Mouse (Mus musculus): ENCODE data around the gene Cnpy3. TPM values are rescaled to one million over a fixed set of nuclear protein-coding genes. Genes with fewer than 3 reads are reported as not detected.

Gene Cnpy3
- polyA plus RNA-seq, 1 experiment from 2014 or later, result 54.9 TPM

DNA sequence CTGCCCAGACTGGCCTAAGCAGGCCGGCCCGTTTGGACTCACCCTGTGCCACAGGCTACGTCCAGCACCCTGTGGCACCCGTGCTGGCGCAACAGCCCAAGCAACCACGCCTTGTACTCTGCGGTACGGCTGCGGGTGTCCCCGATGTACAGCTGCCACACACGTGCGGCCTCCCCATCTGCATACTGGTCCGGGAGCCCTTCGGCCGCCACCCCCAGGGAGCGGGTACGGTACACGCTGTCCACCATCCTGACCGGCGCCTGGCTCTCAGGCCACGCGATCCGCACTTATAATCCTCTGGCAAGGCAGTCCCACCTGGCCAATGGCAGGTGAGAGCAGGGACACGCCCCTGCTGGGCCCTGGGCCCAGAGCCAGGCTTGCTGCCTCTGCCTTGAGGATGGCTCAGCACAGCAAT lies 23.1 kb downstream of the Cnpy3 start, which contains the start of gene Gnmt:
TSS of gene Gnmt (minus strand) at position 265 of the 415 bp plus-strand sequence.
- WGBS, result 18% methylated on average over 24 of the region's 24 CpGs
- H3K4me3 ChIP-seq (ENCODE audit: low read depth, low read length), result no peak within 1 kb of the TSS
- H3K9me3 ChIP-seq (ENCODE audit: control insufficient read depth, low read length), result no peaks in the 10 kb centered on the region
- peak within 1 kb of the TSS; percentile 32; the same call in 1 of the 2 replicates for H3K9ac ChIP-seq (ENCODE audit: low read length)
- no peaks in the 10 kb centered on the region; the same call in 1 of the 2 replicates for H3K36me3 ChIP-seq (ENCODE audit: control insufficient read depth, insufficient read depth, low read length)
- H3K4me1 ChIP-seq (ENCODE audit: control insufficient read depth, insufficient read depth, low read length), result no peaks in the 10 kb centered on the region
- ATAC-seq (ENCODE audit: insufficient read depth, low FRiP score, low TSS enrichment), result no peak
- peaks cover 6% of the 10 kb centered on the region; the same call in 1 of the 2 replicates for H3K27me3 ChIP-seq (ENCODE audit: control insufficient read depth, insufficient read depth, low read length)
- no peak for DNase-seq (ENCODE audit: low spot score)
- no peak within 1 kb of the TSS; the same call in 1 of the 2 replicates for H3K4me2 ChIP-seq (ENCODE audit: low read depth)
- H3K27ac ChIP-seq (ENCODE audit: low read depth, low read length), result no peak within 1 kb of the TSS

DNA sequence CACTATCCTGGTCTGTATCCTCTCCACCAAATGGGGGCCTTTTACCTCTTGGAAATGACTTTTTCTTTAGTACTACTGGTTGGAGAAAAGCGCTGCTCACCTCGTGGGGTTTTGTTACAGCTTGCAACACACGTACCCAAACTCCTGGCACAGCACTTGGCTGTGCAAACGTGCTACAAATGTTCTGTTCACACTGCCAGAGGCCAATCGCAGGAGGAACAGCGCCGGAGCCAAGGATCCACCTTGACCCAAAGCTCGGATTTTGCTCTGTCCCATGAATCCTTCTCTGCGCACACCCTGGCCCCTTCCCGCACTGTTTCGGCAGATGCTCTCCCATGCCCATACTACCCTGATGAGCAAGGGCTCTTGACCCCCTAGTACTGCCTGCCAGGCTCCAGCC lies 23.5 kb downstream of the Cnpy3 start:
- peaks cover 6% of the 10 kb centered on the region; the same call in 1 of the 2 replicates for H3K27me3 ChIP-seq (ENCODE audit: control insufficient read depth, insufficient read depth, low read length)
- DNase-seq (ENCODE audit: low spot score) (no peak), ATAC-seq (ENCODE audit: insufficient read depth, low FRiP score, low TSS enrichment) (no peak)
- WGBS, result 41% methylated on average over 11 of the region's 11 CpGs
- H3K36me3 ChIP-seq (ENCODE audit: control insufficient read depth, insufficient read depth, low read length), result no peaks in the 10 kb centered on the region; the same call in 1 of the 2 replicates
- H3K4me1 ChIP-seq (ENCODE audit: control insufficient read depth, insufficient read depth, low read length), result no peaks in the 10 kb centered on the region
- H3K9ac ChIP-seq (ENCODE audit: low read length), result peak overlapping the region; percentile 32; the same call in 1 of the 2 replicates
- H3K4me3 ChIP-seq (ENCODE audit: low read depth, low read length), result no peak overlapping the region
- no peak overlapping the region for H3K27ac ChIP-seq (ENCODE audit: low read depth, low read length)
- H3K4me2 ChIP-seq (ENCODE audit: low read depth), result no peak overlapping the region
- H3K9me3 ChIP-seq (ENCODE audit: control insufficient read depth, low read length), result no peaks in the 10 kb centered on the region

DNA sequence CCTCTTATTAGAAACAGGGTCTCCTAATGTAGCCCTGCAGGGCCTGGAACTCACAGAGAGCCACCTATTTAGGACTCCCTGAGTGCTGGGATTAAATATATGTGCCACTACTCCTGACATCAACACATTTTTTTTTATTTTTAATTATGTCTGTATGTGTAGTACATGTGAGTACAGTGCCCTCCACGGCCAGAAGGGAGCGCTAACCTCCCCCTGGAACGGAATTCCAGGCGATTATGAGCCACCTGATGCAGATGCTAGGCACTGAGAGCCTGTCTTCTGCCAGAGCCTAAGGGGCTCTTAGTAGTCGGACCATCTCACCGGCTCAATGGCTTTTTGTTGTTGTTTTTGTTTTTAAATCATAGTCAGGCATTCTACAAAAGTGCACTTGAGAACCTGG lies 24.0 kb downstream of the Cnpy3 start:
- Histone ChIP-seq H3K4me3 (ENCODE audit: low read depth, low read length) (no peak overlapping the region), H3K9me3 (ENCODE audit: control insufficient read depth, low read length) (no peaks in the 10 kb centered on the region), H3K27ac (ENCODE audit: low read depth, low read length) (no peak overlapping the region), H3K36me3 (ENCODE audit: control insufficient read depth, insufficient read depth, low read length) (peaks cover 2% of the 10 kb centered on the region; the same call in 1 of the 2 replicates), H3K27me3 (ENCODE audit: control insufficient read depth, insufficient read depth, low read length) (peaks cover 6% of the 10 kb centered on the region; the same call in 1 of the 2 replicates), H3K4me1 (ENCODE audit: control insufficient read depth, insufficient read depth, low read length) (no peaks in the 10 kb centered on the region), H3K4me2 (ENCODE audit: low read depth) (no peak overlapping the region), H3K9ac (ENCODE audit: low read length) (no peak overlapping the region)
- WGBS, result 43% methylated on average over 6 of the region's 6 CpGs
- DNase-seq (ENCODE audit: low spot score) (peak; percentile 29), ATAC-seq (ENCODE audit: insufficient read depth, low FRiP score, low TSS enrichment) (no peak)

DNA sequence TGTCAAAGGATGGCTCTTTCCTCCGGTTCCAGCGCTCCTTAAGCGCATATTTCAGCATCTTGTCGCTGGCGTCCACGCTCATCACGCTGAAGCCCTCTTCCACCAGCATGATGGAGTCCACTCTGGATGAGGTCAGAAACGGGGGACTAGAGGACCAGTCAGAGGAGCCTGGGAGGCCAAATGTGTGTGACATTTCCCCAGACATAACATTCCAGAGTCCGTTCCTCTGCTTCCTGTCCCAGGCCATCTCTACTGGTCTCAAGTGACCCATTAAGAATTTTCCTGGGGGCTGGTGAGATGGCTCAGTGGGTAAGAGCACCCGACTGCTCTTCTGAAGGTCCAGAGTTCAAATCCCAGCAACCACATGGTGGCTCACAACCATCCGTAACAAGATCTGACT lies 24.7 kb downstream of the Cnpy3 start:
- Histone ChIP-seq H3K4me3 (ENCODE audit: low read depth, low read length) (no peak overlapping the region), H3K9me3 (ENCODE audit: control insufficient read depth, low read length) (no peaks in the 10 kb centered on the region), H3K9ac (ENCODE audit: low read length) (no peak overlapping the region), H3K36me3 (ENCODE audit: control insufficient read depth, insufficient read depth, low read length) (peaks cover 2% of the 10 kb centered on the region; the same call in 1 of the 2 replicates), H3K4me2 (ENCODE audit: low read depth) (no peak overlapping the region), H3K4me1 (ENCODE audit: control insufficient read depth, insufficient read depth, low read length) (no peaks in the 10 kb centered on the region), H3K27me3 (ENCODE audit: control insufficient read depth, insufficient read depth, low read length) (peaks cover 6% of the 10 kb centered on the region; the same call in 1 of the 2 replicates), H3K27ac (ENCODE audit: low read depth, low read length) (no peak overlapping the region)
- DNase-seq (ENCODE audit: low spot score) (no peak), ATAC-seq (ENCODE audit: insufficient read depth, low FRiP score, low TSS enrichment) (no peak)
- 87% methylated on average over 11 of the region's 11 CpGs for WGBS

DNA sequence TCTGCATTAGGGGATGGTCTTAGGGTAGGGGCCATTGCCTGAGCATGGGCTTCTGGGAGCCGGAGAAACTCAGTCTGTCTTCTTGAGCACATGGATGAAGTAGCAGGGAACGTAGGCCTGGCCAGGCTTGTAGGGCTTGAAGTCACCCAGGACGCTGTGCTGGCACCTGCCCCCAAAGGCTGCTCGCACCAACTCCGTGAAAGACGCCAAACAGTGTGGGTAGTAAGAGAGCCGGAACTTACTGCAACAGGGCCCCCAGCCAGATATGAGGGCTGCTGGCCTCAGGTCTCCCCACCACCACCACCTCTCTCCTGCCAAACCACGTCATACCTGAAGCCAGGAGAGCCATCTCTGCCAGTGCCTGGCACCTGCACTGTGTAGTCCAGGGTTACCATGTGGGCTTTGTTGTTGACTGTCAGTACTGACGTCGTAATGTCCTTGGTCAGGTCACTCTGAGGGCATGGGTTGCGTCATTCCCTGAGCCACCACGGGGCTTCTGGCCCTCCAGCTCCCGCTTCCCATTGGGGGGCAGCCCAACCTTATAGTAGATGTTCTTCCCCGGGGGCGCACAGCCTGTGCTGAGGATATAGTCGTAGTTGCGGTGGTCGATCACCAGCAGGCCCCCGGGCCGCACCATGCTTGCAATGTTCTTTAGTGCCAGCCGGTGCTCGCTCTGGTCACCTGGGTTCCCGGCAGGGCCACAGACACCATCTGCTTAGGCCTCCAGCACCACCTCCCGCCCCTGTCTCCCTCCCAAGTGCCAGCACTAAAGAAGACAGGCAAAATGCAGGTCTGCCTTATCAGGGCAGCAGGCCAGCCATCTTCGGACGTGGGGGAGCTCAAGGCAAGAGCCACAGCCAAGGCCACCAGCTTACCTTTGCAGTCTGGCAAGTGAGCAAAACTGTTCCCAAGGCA lies 26.0 kb downstream of the Cnpy3 start:
- Histone ChIP-seq H3K4me1 (ENCODE audit: control insufficient read depth, insufficient read depth, low read length) (no peaks in the 10 kb centered on the region), H3K27ac (ENCODE audit: low read depth, low read length) (no peak overlapping the region), H3K4me3 (ENCODE audit: low read depth, low read length) (no peak overlapping the region), H3K9ac (ENCODE audit: low read length) (no peak overlapping the region), H3K27me3 (ENCODE audit: control insufficient read depth, insufficient read depth, low read length) (peaks cover 6% of the 10 kb centered on the region; the same call in 1 of the 2 replicates), H3K9me3 (ENCODE audit: control insufficient read depth, low read length) (no peaks in the 10 kb centered on the region), H3K36me3 (ENCODE audit: control insufficient read depth, insufficient read depth, low read length) (peaks cover 4% of the 10 kb centered on the region; the same call in 1 of the 2 replicates), H3K4me2 (ENCODE audit: low read depth) (no peak overlapping the region)
- 91% methylated on average over 26 of the region's 26 CpGs for WGBS
- DNase-seq (ENCODE audit: low spot score) (no peak), ATAC-seq (ENCODE audit: insufficient read depth, low FRiP score, low TSS enrichment) (no peak)

DNA sequence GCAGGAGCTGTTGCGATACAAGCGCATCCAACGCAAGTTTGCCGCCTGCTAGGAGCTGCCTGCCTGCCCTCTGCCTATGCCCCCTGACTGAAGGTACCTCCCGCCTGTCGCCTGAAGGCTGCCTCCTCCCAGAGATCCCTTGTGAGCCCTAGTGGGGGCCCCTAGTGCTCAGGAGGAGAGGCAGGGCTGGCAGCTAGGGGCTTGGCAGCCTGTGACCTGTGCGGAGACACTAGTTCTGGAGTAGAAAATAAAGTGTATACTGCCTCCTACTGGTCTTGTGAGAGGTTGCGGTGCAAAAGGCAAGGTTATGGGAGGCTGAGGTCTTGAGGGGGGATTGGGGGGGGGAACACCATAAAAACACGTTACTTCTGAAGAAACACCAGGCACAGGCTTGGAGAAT lies 26.7 kb downstream of the Cnpy3 start:
- H3K9me3 ChIP-seq (ENCODE audit: control insufficient read depth, low read length), result no peaks in the 10 kb centered on the region
- H3K4me1 ChIP-seq (ENCODE audit: control insufficient read depth, insufficient read depth, low read length), result no peaks in the 10 kb centered on the region
- no peak overlapping the region for H3K4me3 ChIP-seq (ENCODE audit: low read depth, low read length)
- no peak overlapping the region for H3K27ac ChIP-seq (ENCODE audit: low read depth, low read length)
- H3K4me2 ChIP-seq (ENCODE audit: low read depth), result no peak overlapping the region
- H3K9ac ChIP-seq (ENCODE audit: low read length), result no peak overlapping the region
- no peak for ATAC-seq (ENCODE audit: insufficient read depth, low FRiP score, low TSS enrichment)
- peaks cover 4% of the 10 kb centered on the region; the same call in 1 of the 2 replicates for H3K36me3 ChIP-seq (ENCODE audit: control insufficient read depth, insufficient read depth, low read length)
- peaks cover 6% of the 10 kb centered on the region; the same call in 1 of the 2 replicates for H3K27me3 ChIP-seq (ENCODE audit: control insufficient read depth, insufficient read depth, low read length)
- peak; percentile 55 for DNase-seq (ENCODE audit: low spot score)
- 49% methylated on average over 9 of the region's 9 CpGs for WGBS

GRCm38 (mm10) chr17:46724477-46725084 lies 27.4 kb downstream of the Cnpy3 start:
- H3K9ac ChIP-seq (ENCODE audit: low read length), result no peak overlapping the region
- WGBS, result 82% methylated on average over 18 of the region's 20 CpGs
- H3K9me3 ChIP-seq (ENCODE audit: control insufficient read depth, low read length), result no peaks in the 10 kb centered on the region
- H3K36me3 ChIP-seq (ENCODE audit: control insufficient read depth, insufficient read depth, low read length), result peaks cover 4% of the 10 kb centered on the region; the same call in 1 of the 2 replicates
- DNase-seq (ENCODE audit: low spot score), result no peak
- H3K27ac ChIP-seq (ENCODE audit: low read depth, low read length), result no peak overlapping the region
- H3K27me3 ChIP-seq (ENCODE audit: control insufficient read depth, insufficient read depth, low read length), result peaks cover 6% of the 10 kb centered on the region; the same call in 1 of the 2 replicates
- no peaks in the 10 kb centered on the region for H3K4me1 ChIP-seq (ENCODE audit: control insufficient read depth, insufficient read depth, low read length)
- no peak overlapping the region for H3K4me2 ChIP-seq (ENCODE audit: low read depth)
- no peak overlapping the region for H3K4me3 ChIP-seq (ENCODE audit: low read depth, low read length)
- ATAC-seq (ENCODE audit: insufficient read depth, low FRiP score, low TSS enrichment), result no peak

DNA sequence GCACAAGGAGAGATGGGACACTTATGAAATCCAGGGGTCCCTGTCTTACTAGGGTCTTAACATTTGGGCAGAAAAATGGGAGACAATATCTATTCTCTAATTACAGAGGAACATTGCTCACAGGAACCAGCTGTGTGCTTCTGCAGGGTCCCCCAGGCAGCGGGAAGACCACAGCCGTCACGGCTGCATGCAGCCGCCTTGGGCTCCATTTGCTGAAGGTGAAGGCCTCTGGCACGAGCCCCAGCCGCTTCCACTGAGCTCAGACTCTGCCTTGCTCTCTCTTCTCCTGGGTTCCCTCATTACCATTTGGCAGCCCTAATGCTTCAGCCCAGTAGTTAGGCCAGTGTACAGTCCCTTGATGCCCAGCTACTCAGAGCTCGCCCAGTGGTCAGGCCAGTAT lies 30.9 kb downstream of the Cnpy3 start:
- Histone ChIP-seq H3K27ac (ENCODE audit: low read depth, low read length) (no peak overlapping the region), H3K9ac (ENCODE audit: low read length) (no peak overlapping the region), H3K4me1 (ENCODE audit: control insufficient read depth, insufficient read depth, low read length) (no peaks in the 10 kb centered on the region), H3K4me3 (ENCODE audit: low read depth, low read length) (no peak overlapping the region), H3K9me3 (ENCODE audit: control insufficient read depth, low read length) (no peaks in the 10 kb centered on the region), H3K27me3 (ENCODE audit: control insufficient read depth, insufficient read depth, low read length) (no peaks in the 10 kb centered on the region), H3K4me2 (ENCODE audit: low read depth) (no peak overlapping the region), H3K36me3 (ENCODE audit: control insufficient read depth, insufficient read depth, low read length) (peaks cover 4% of the 10 kb centered on the region; the same call in 1 of the 2 replicates)
- no peak for ATAC-seq (ENCODE audit: insufficient read depth, low FRiP score, low TSS enrichment)
- WGBS, result 89% methylated on average over 7 of the region's 7 CpGs
- DNase-seq (ENCODE audit: low spot score), result no peak

Measured in neural tube, embryonic 11.5 days (tissue).